Mouse (Mus musculus) midbrain, embryonic 15.5 days (tissue): ENCODE results near the gene Gm28372. TPM values are rescaled to one million over a fixed set of nuclear protein-coding genes. Genes with fewer than 3 reads are reported as not detected.
A peak's percentile ranks its signal among the peaks of the same experiment; 100 is the strongest.
"Not testable (repeated sequence)": the region's sequence is repeated elsewhere in the genome, so short reads cannot be mapped to it uniquely, and the experiment has no call there.

Experiments
- ATAC-seq: fragments of 200-750 bp; cut with Nextera tagmentation; replicated peaks from 2 replicates; pipeline ENCODE4 v1.8.0; 2017; ENCODE audit warnings: moderate TSS enrichment
- H3K27ac ChIP-seq: fragments of 300-500 bp; sonication (generic); 2 replicates; pipeline ENCODE4 v1.5.1; 2015; ENCODE audit warnings: mild to moderate bottlenecking, inconsistent platforms
- H3K27me3 ChIP-seq: fragments of 300-500 bp; sonication (generic); replicated peaks from 2 replicates; pipeline ENCODE4 v1.6.1; 2015; ENCODE audit warnings: inconsistent platforms
- H3K36me3 ChIP-seq: fragments of 300-500 bp; sonication (generic); replicated peaks from 2 replicates; pipeline ENCODE4 v1.6.1; 2015; ENCODE audit warnings: inconsistent platforms
- H3K4me1 ChIP-seq: fragments of 300-500 bp; sonication (generic); 2 replicates; pipeline ENCODE4 v1.6.1; 2015; ENCODE audit warnings: inconsistent platforms
- H3K4me2 ChIP-seq: fragments of 300-500 bp; sonication (generic); 2 replicates; pipeline ENCODE4 v1.6.1; 2015; ENCODE audit warnings: inconsistent platforms, mild to moderate bottlenecking, moderate library complexity
- H3K4me3 ChIP-seq: fragments of 300-500 bp; sonication (generic); 2 replicates; pipeline ENCODE4 v1.5.1; 2015; ENCODE audit warnings: mild to moderate bottlenecking, inconsistent platforms
- H3K9ac ChIP-seq: fragments of 300-500 bp; sonication (generic); 2 replicates; pipeline ENCODE4 v1.6.1; 2015; ENCODE audit warnings: mild to moderate bottlenecking, inconsistent platforms
- H3K9me3 ChIP-seq: fragments of 300-500 bp; sonication (generic); 2 replicates; pipeline ENCODE4 v1.6.1; 2016; ENCODE audit warnings: inconsistent platforms
- WGBS: fragments of 180-500 bp; shearing (Covaris S2); methylation state at CpG from one replicate; pipeline ENCODE4 v1.1.7; 2015; ENCODE audit warnings: mixed read lengths; 5-methylcytosine and 5-hydroxymethylcytosine counted together
- polyA plus RNA-seq: library from polyadenylated mRNA; unstranded; fragments of >200 nt; fragmentation: Nextera tagmentation; extraction: Ambion mirVana; gene quantifications from 2 replicates; pipeline ENCODE4 v1.2.1, GENCODE M21; 2015

Gm28372 gene
- polyA plus RNA-seq, result 0.28 and 0.29 TPM in 2 replicates

GRCm38 (mm10) chr2:130404939-130405338, at the start of gene Gm28372, which contains the start of gene 1700020A23Rik:
Gene Gm28372 (plus strand): TSS chr2:130405239.
Gene 1700020A23Rik (plus strand): TSS chr2:130405259.
- H3K9me3 ChIP-seq, result no peaks in the 10 kb centered on the region
- no peaks in the 10 kb centered on the region for H3K36me3 ChIP-seq
- H3K27me3 ChIP-seq, result no peaks in the 10 kb centered on the region
- H3K27ac ChIP-seq, result no peak within 1 kb of the TSS
- WGBS, result 92% methylated on average over 1 of the region's 1 CpGs
- no peak within 1 kb of the TSS for H3K9ac ChIP-seq
- no peaks in the 10 kb centered on the region for H3K4me1 ChIP-seq
- no peak within 1 kb of the TSS for H3K4me2 ChIP-seq
- no peak within 1 kb of the TSS for H3K4me3 ChIP-seq
- no peak for ATAC-seq

DNA sequence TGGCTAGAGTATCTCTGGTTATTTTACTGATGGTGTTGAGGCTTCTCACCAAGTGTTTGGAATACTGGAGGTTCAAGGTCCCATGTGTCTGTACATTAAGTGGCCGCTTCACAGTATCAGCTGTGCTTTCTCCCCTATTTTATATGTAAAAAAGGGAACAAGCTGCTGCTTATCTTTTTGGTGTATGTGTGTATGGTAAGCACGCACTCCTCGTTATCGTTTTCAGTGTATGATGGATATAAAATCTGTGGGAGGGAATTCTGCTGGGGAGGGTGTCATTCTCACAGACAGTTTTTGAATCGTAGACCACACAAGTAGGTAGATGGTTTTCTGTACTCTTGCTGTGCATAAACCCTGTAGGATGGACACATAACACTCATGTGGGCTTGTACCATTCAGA, 47.5 kb upstream of the Gm28372 start:
- Histone ChIP-seq H3K4me3 (no peak overlapping the region), H3K36me3 (no peaks in the 10 kb centered on the region), H3K27me3 (peaks cover 30% of the 10 kb centered on the region), H3K9me3 (no peaks in the 10 kb centered on the region), H3K4me1 (no peaks in the 10 kb centered on the region), H3K27ac (no peak overlapping the region), H3K4me2 (no peak overlapping the region), H3K9ac (no peak overlapping the region)
- 91% methylated on average over 5 of the region's 5 CpGs for WGBS
- ATAC-seq, result no peak

- WGBS, result 31% methylated on average over 5 of the region's 5 CpGs
- peak; percentile 37; the same call in 1 of the 2 replicates for ATAC-seq
- H3K27ac ChIP-seq, result no peak overlapping the region
Observed at GRCm38 (mm10) chr2:130358852-130359251, 46.2 kb upstream of the Gm28372 start.

DNA sequence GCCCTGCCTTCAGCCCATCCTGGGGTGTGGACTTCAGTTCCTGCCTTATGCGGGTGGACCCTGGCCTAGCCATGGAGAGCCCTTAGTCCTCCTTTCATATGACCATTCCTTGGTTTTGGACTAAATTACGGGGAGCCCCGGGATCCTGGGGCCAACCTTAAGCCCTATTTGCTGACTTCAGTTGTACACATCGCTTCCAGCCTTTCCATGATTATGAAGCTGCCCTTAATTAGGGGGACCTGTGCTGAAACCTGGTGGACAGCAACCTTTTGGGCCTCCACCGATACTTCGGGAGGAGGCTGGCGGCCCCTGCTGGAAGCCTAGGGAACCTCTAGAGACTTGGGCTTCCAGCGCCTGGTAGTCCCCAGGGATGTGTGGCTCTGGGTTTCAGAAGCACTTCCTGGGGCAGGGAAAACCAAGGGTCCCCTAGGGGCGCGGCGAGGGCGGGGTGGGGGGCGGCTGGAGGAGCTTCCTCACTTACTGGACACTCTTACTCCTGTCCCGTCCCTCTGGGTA, 42.5 kb upstream of the Gm28372 start:
- peaks cover 44% of the 10 kb centered on the region for H3K27me3 ChIP-seq
- ATAC-seq, result no peak
- H3K4me3 ChIP-seq, result no peak overlapping the region
- H3K27ac ChIP-seq, result no peak overlapping the region
- no peaks in the 10 kb centered on the region for H3K36me3 ChIP-seq
- no peaks in the 10 kb centered on the region for H3K9me3 ChIP-seq
- H3K4me2 ChIP-seq, result no peak overlapping the region
- peaks cover 4% of the 10 kb centered on the region; the same call in 1 of the 2 replicates for H3K4me1 ChIP-seq
- 3% methylated on average over 14 of the region's 14 CpGs for WGBS
- H3K9ac ChIP-seq, result no peak overlapping the region

More at GRCm38 (mm10) chr2:130358852-130359251, 46.2 kb upstream of the Gm28372 start:
- H3K27me3 ChIP-seq, result peaks cover 42% of the 10 kb centered on the region
- H3K9me3 ChIP-seq, result no peaks in the 10 kb centered on the region
- H3K4me2 ChIP-seq, result no peak overlapping the region
- no peak overlapping the region for H3K9ac ChIP-seq
- H3K4me3 ChIP-seq, result no peak overlapping the region
- no peaks in the 10 kb centered on the region for H3K4me1 ChIP-seq
- no peaks in the 10 kb centered on the region for H3K36me3 ChIP-seq

DNA sequence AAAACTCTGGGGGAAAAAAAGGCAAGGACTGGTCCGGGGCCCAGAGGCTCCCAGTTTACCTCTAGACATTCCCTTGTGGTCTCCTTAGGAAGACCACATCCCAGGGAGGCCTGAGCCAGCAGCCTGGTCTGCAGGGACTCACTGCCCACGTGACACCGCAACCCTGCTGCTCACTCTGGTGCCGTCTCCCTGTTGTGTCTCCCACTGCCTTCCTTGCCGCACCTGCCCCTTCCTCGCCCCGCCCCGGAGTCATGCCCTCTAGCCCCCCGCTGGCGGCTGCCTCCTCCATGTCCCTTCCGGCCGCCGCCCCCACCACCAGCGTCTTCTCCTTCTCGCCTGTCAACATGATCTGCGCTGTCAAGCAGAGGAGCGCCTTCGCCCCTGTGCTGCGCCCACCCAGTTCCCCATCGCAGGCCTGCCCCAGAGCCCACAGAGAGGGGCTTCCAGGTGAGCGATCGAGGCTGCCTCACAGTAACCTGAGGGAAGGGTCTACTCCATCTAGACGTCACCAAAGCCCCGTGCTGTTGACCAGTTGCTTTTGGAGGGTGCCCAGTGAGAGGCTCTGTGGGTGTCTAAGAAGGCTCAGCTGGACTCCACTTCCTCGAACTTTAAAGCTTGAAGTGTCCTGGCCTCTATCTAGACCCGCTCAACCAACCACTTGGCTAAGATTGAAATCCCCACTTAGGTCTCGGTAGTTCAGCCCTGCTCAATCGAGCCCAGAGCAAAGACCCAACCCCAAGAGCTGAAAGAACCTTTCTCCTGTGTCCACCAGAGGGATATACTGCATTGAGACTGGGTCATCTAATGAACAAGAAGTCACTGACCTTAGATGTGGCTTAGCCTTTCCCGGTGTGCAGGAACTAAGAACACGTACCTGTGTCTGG, 39.6 kb upstream of the Gm28372 start:
- Histone ChIP-seq H3K4me3 (peak overlapping the region; percentile 29), H3K27ac (no peak overlapping the region), H3K27me3 (peaks cover 34% of the 10 kb centered on the region), H3K9ac (no peak overlapping the region), H3K36me3 (no peaks in the 10 kb centered on the region), H3K4me1 (peaks cover 4% of the 10 kb centered on the region; the same call in 1 of the 2 replicates), H3K9me3 (no peaks in the 10 kb centered on the region), H3K4me2 (peak overlapping the region; percentile 47)
- ATAC-seq, result peak; percentile 66; the same call in 1 of the 2 replicates
- WGBS, result 8% methylated on average over 30 of the region's 30 CpGs

DNA sequence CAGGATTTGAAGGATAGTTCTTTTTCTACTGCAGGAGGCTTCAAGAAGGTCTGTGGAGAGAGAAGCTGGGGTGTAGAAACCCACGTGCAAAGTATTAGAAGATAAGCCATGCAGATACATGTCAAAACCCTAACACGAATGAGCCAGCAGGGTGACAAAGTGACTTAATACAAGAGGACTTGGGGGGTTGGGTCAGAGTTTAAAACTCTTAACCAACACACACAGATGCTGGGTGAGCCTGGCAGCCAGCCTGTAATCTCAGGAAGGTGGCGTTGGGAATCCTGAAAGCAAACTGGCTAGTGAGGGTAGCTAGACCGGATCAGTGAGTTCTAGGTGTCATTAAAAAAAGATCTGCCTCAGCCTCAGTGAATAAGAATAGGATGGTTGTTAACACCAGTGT, 37.7 kb upstream of the Gm28372 start:
- no peaks in the 10 kb centered on the region for H3K36me3 ChIP-seq
- no peaks in the 10 kb centered on the region for H3K9me3 ChIP-seq

DNA sequence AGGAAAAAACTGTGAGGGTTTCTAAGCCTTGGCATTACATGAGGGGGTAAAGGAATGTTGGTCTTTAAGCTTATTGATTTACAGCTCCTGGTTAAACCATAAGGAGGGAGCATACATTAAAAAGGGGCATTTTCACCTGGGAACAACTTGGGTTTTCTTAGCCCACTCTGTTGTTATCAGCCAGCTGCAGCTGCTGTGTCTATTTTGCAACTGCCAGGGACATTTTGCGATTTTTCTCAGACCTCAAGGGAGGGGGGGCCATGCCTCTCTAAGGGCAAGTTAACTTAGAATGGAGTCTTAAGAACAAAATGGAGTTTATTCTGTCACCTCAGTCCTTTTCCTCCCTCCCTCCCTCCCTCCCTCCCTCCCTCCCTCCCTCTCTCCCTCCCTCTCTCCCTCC, 32.0 kb upstream of the Gm28372 start:
- H3K36me3 ChIP-seq, H3K9ac ChIP-seq, H3K27ac ChIP-seq, H3K27me3 ChIP-seq, H3K4me3 ChIP-seq, H3K4me2 ChIP-seq, ATAC-seq, H3K9me3 ChIP-seq, H3K4me1 ChIP-seq: not testable (repeated sequence)
- 41% methylated on average over 1 of the region's 1 CpGs for WGBS

More for the DNA sequence above, 37.7 kb upstream of the Gm28372 start:
- Histone ChIP-seq H3K27ac (no peak overlapping the region), H3K27me3 (peaks cover 16% of the 10 kb centered on the region), H3K4me1 (peaks cover 4% of the 10 kb centered on the region; the same call in 1 of the 2 replicates), H3K4me2 (no peak overlapping the region), H3K4me3 (no peak overlapping the region), H3K9ac (no peak overlapping the region)
- 64% methylated on average over 4 of the region's 4 CpGs for WGBS
- ATAC-seq, result no peak

DNA sequence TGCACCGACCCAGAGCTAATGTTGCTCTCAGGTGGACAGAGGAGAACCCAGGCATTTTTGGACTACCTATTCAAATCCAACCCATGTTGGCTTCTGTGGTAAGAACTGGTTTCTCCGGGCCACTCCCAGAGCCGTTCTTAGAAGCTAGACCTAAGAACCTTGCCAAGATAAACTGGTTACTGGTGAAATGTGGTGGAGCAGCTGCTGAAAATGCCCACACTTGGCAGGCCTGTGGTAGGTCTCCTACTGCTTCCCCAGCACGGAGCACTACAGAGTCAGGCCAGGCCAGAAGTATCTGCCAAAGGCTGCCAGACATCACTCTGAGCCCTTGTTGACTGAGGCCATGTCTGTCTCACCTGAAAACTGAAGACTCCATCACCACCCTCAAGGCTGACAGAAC, 30.1 kb upstream of the Gm28372 start:
- Histone ChIP-seq H3K9ac (no peak overlapping the region), H3K27me3 (no peaks in the 10 kb centered on the region), H3K4me2 (no peak overlapping the region), H3K9me3 (no peaks in the 10 kb centered on the region), H3K4me3 (no peak overlapping the region), H3K4me1 (no peaks in the 10 kb centered on the region), H3K36me3 (no peaks in the 10 kb centered on the region), H3K27ac (no peak overlapping the region)
- 78% methylated on average over 4 of the region's 4 CpGs for WGBS
- ATAC-seq, result no peak

DNA sequence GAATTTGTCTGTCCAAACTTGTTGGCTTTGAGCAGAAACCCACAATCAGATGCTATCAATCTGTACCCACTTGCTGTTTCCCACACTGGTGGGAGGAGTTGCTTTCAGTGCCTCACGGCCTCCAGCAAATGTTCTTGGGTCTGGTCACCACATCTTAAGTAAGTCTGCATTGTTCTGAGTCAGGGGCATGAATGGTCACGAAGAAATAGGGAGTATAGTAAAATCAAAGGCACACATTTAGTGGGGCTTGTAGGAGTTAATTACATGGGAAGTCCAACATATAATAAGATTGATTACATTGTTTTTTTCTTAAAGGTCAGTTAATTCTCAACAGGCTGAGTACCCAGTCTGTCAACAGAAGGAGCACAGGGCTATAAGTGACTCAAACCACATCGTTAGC, 21.8 kb upstream of the Gm28372 start:
- Histone ChIP-seq H3K36me3 (no peaks in the 10 kb centered on the region), H3K4me3 (no peak overlapping the region), H3K9ac (no peak overlapping the region), H3K27me3 (no peaks in the 10 kb centered on the region), H3K27ac (no peak overlapping the region), H3K9me3 (no peaks in the 10 kb centered on the region), H3K4me2 (no peak overlapping the region), H3K4me1 (no peaks in the 10 kb centered on the region)
- 47% methylated on average over 3 of the region's 3 CpGs for WGBS
- ATAC-seq, result no peak

GRCm38 (mm10) chr2:130383895-130384294, 21.1 kb upstream of the Gm28372 start:
- ATAC-seq, result peak; percentile 54; the same call in 1 of the 2 replicates
- H3K9me3 ChIP-seq, result no peaks in the 10 kb centered on the region
- H3K4me1 ChIP-seq, result no peaks in the 10 kb centered on the region
- no peak overlapping the region for H3K4me3 ChIP-seq
- no peaks in the 10 kb centered on the region for H3K27me3 ChIP-seq
- no peak overlapping the region for H3K4me2 ChIP-seq
- H3K9ac ChIP-seq, result no peak overlapping the region
- WGBS, result 69% methylated on average over 6 of the region's 6 CpGs
- H3K27ac ChIP-seq, result no peak overlapping the region
- no peaks in the 10 kb centered on the region for H3K36me3 ChIP-seq

DNA sequence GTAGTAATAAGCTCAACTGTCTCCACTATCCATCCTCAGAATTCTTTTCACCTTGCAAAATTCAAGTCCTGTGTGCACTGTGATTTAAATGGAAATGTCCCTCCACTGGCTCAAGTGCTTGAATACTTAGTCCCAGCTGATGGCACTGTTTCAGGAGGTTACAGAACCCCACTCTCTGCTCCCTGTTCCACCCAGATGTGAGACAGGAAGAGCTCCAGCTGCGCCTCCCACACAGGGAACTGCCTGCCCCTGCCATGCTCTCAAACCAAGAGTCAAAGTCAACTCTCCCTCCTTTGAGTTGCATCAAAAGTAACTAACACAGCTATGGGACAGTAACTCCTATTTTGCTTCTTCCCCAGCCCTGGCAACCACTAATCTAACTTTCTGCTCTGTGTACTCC, 18.8 kb upstream of the Gm28372 start:
- H3K4me1 ChIP-seq, result no peaks in the 10 kb centered on the region
- H3K4me3 ChIP-seq, result no peak overlapping the region
- no peaks in the 10 kb centered on the region for H3K9me3 ChIP-seq
- no peak overlapping the region for H3K27ac ChIP-seq
- no peak for ATAC-seq
- WGBS, result 48% methylated on average over 1 of the region's 1 CpGs
- H3K9ac ChIP-seq, result no peak overlapping the region
- H3K27me3 ChIP-seq, result no peaks in the 10 kb centered on the region
- no peak overlapping the region for H3K4me2 ChIP-seq
- no peaks in the 10 kb centered on the region for H3K36me3 ChIP-seq

DNA sequence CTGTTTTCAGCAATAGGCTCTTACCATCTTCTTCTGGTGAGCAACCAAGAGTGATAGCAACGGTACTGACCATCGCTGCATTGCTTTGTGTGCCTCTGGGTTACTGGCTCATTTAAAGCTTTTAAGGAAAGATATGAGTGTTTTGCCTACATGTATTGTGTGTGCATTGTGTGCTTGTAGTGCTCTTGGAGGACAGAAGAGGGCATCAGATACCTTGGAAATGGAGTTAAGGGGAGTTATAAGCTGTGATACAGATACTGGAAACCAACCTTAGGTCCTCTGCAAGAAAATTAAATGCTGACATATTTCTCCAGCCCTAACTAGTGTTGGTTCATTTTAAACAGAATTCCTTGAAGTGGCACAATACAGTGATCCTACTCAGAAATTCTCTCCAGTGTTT, 16.2 kb upstream of the Gm28372 start:
- Histone ChIP-seq H3K4me3 (no peak overlapping the region), H3K27ac (no peak overlapping the region), H3K4me1 (no peaks in the 10 kb centered on the region), H3K27me3 (no peaks in the 10 kb centered on the region), H3K9ac (no peak overlapping the region), H3K36me3 (no peaks in the 10 kb centered on the region), H3K4me2 (no peak overlapping the region), H3K9me3 (no peaks in the 10 kb centered on the region)
- ATAC-seq, result no peak
- 85% methylated on average over 2 of the region's 2 CpGs for WGBS
